Mouse (Mus musculus) MEL (cell line): ENCODE measurements around the gene Uggt1.

ENCODE experiments used
- CTCF ChIP-seq, 3 experiments: IDR thresholded peaks in 2 of 3; conservative IDR thresholded peaks in 1 of 3; 2 replicates each; pipeline ENCODE4 v1.5.1; 2011 to 2012; ENCODE audit warnings: low read length in 3 of 3, low read depth in 2 of 3, mild to moderate bottlenecking in 2 of 3, improper control_type of control experiment in 1 of 3, inconsistent platforms in 1 of 3, mixed read lengths in 1 of 3, moderate library complexity in 1 of 3; ENCODE audit not compliant: control insufficient read depth in 1 of 3, insufficient read depth in 1 of 3, poor library complexity in 1 of 3, severe bottlenecking in 1 of 3
- POLR2AphosphoS5 ChIP-seq: IDR thresholded peaks from 2 replicates; pipeline ENCODE4 v1.6.1; 2012; ENCODE audit warnings: low read depth, borderline replicate concordance, mild to moderate bottlenecking, inconsistent platforms, low read length, moderate library complexity, mixed read lengths
- TAL1 ChIP-seq: IDR thresholded peaks from 2 replicates; pipeline ENCODE4 v1.6.1; 2012; ENCODE audit warnings: mild to moderate bottlenecking, inconsistent platforms, low read length, moderate library complexity, mixed read lengths

- TF ChIP-seq CTCF (IDR thresholded peaks at IDR 0.05 in 2 of 3, conservative IDR thresholded peaks at IDR 0.05 in 1 of 3; ENCODE audit: control insufficient read depth in 1 of 3, insufficient read depth in 1 of 3, low read depth in 2 of 3, low read length in 3 of 3, poor library complexity in 1 of 3, severe bottlenecking in 1 of 3) (no peak), POLR2AphosphoS5 (no peak), TAL1 (no peak)
Observed at GRCm38 (mm10) chr1:36194482-36194881, 50.0 kb downstream of the Uggt1 start.
